Mouse (Mus musculus) forebrain, embryonic 14.5 days (tissue): Measurements from ENCODE around the gene Rab34. TPM values are rescaled to one million over a fixed set of nuclear protein-coding genes. Genes with fewer than 3 reads are reported as not detected.

Experiments
- ATAC-seq: fragments of 200-750 bp; cut with Nextera tagmentation; 2 replicates; pipeline ENCODE4 v1.8.0; 2017; ENCODE audit warnings: mild to moderate bottlenecking, moderate library complexity
- DNase-seq: peaks from one replicate; pipeline ENCODE4 v3.0.0-alpha.2; 2015; ENCODE audit warnings: low spot score
- H3K27ac ChIP-seq: fragments of 300-500 bp; sonication (generic); 2 replicates; pipeline ENCODE4 v1.5.1; 2014; ENCODE audit warnings: low read depth, mild to moderate bottlenecking, control low read depth, low read length, moderate library complexity
- H3K27me3 ChIP-seq: fragments of 300-500 bp; sonication (generic); replicated peaks from 2 replicates; pipeline ENCODE4 v1.6.1; 2014; ENCODE audit warnings: low read length, control low read depth, mixed read lengths; ENCODE audit not compliant: control insufficient read depth, insufficient read depth
- H3K36me3 ChIP-seq: fragments of 300-500 bp; sonication (generic); 2 replicates; pipeline ENCODE4 v1.6.1; 2014; ENCODE audit warnings: low read length, control low read depth; ENCODE audit not compliant: control insufficient read depth, insufficient read depth
- H3K4me1 ChIP-seq: fragments of 300-500 bp; sonication (generic); 2 replicates; pipeline ENCODE4 v1.6.1; 2014; ENCODE audit warnings: antibody characterized with exemption, low read length, control low read depth; ENCODE audit not compliant: control insufficient read depth, insufficient read depth
- H3K4me2 ChIP-seq: fragments of 300-500 bp; sonication (generic); 2 replicates; pipeline ENCODE4 v1.6.1; 2014; ENCODE audit warnings: mild to moderate bottlenecking, control low read depth, low read length
- H3K4me3 ChIP-seq: fragments of 300-500 bp; sonication (generic); 2 replicates; pipeline ENCODE4 v1.5.1; 2014; ENCODE audit warnings: low read depth, low read length, control low read depth
- H3K9ac ChIP-seq: fragments of 300-500 bp; sonication (generic); 2 replicates; pipeline ENCODE4 v1.6.1; 2014; ENCODE audit warnings: mild to moderate bottlenecking, low read length, control low read depth, moderate library complexity
- H3K9me3 ChIP-seq: fragments of 300-500 bp; sonication (generic); replicated peaks from 2 replicates; pipeline ENCODE4 v1.6.1; 2016; ENCODE audit warnings: low read length, control low read depth, mixed read lengths; ENCODE audit not compliant: control insufficient read depth
- WGBS: fragments of 180-500 bp; shearing (Covaris S2); extraction: QIAGEN DNeasy Blood & Tissue Kit; methylation state at CpG from one replicate; pipeline ENCODE4 v1.1.7; 2014; 5-methylcytosine and 5-hydroxymethylcytosine counted together
- polyA plus RNA-seq: library from polyadenylated mRNA; unstranded; fragments of >200 nt; fragmentation: Nextera tagmentation; extraction: Ambion mirVana; gene quantifications from 2 replicates; pipeline ENCODE4 v1.2.1, GENCODE M21; 2014

Gene Rab34
- polyA plus RNA-seq: 48.1 and 48.2 TPM in 2 replicates

- Histone ChIP-seq H3K9ac (peak within 1 kb of the TSS; percentile 93), H3K9me3 (no peaks in the 10 kb centered on the region), H3K27me3 (no peaks in the 10 kb centered on the region), H3K27ac (peak within 1 kb of the TSS; percentile 95), H3K4me3 (peak within 1 kb of the TSS; percentile 70), H3K4me2 (peak within 1 kb of the TSS; percentile 65), H3K4me1 (peaks cover 11% of the 10 kb centered on the region; the same call in 1 of the 2 replicates), H3K36me3 (peaks cover 29% of the 10 kb centered on the region)
- under 1% methylated on average over 71 of the region's 80 CpGs for WGBS
- DNase-seq: peak; percentile 85
- ATAC-seq: peak; percentile 77
Observed at GRCm38 (mm10) chr11:78188331-78189233, at the start of gene Rab34. Gene Rab34, plus strand, starts transcription at chr11:78188430.

- H3K9ac ChIP-seq: no peak overlapping the region
- H3K4me3 ChIP-seq: no peak overlapping the region
- H3K4me1 ChIP-seq: no peaks in the 10 kb centered on the region
- no peak overlapping the region for H3K4me2 ChIP-seq
- H3K36me3 ChIP-seq: peaks cover 27% of the 10 kb centered on the region
- H3K9me3 ChIP-seq: no peaks in the 10 kb centered on the region
- DNase-seq (no peak), ATAC-seq (no peak)
- 86% methylated on average over 5 of the region's 5 CpGs for WGBS
- no peaks in the 10 kb centered on the region for H3K27me3 ChIP-seq
- H3K27ac ChIP-seq: no peak overlapping the region
Observed at GRCm38 (mm10) chr11:78140665-78141064, 47.6 kb upstream of the Rab34 start.

GRCm38 (mm10) chr11:78143520-78143919 is 44.7 kb upstream of the Rab34 start:
- ATAC-seq (no peak), DNase-seq (no peak)
- Histone ChIP-seq H3K4me1 (no peaks in the 10 kb centered on the region), H3K27me3 (no peaks in the 10 kb centered on the region), H3K27ac (no peak overlapping the region), H3K9ac (no peak overlapping the region), H3K4me2 (no peak overlapping the region), H3K4me3 (no peak overlapping the region), H3K9me3 (no peaks in the 10 kb centered on the region), H3K36me3 (peaks cover 52% of the 10 kb centered on the region)
- 86% methylated on average over 2 of the region's 2 CpGs for WGBS

GRCm38 (mm10) chr11:78146168-78146567 is 42.1 kb upstream of the Rab34 start:
- no peak overlapping the region for H3K4me2 ChIP-seq

GRCm38 (mm10) chr11:78146707-78147543 is 41.3 kb upstream of the Rab34 start:
- Histone ChIP-seq H3K4me3 (no peak overlapping the region), H3K4me2 (no peak overlapping the region), H3K9me3 (no peaks in the 10 kb centered on the region), H3K4me1 (peaks cover under 1% of the 10 kb centered on the region), H3K27me3 (no peaks in the 10 kb centered on the region), H3K9ac (no peak overlapping the region), H3K27ac (no peak overlapping the region), H3K36me3 (peaks cover 79% of the 10 kb centered on the region)
- no peak for DNase-seq
- WGBS: 93% methylated on average over 6 of the region's 6 CpGs
- ATAC-seq: no peak

More at GRCm38 (mm10) chr11:78146168-78146567, 42.1 kb upstream of the Rab34 start:
- H3K9me3 ChIP-seq: no peaks in the 10 kb centered on the region
- no peak overlapping the region for H3K4me3 ChIP-seq
- no peak for DNase-seq
- no peaks in the 10 kb centered on the region for H3K4me1 ChIP-seq
- no peak overlapping the region for H3K27ac ChIP-seq
- 91% methylated on average over 5 of the region's 5 CpGs for WGBS
- H3K9ac ChIP-seq: no peak overlapping the region
- H3K27me3 ChIP-seq: no peaks in the 10 kb centered on the region
- ATAC-seq: no peak
- peaks cover 76% of the 10 kb centered on the region for H3K36me3 ChIP-seq

- ATAC-seq: no peak
- Histone ChIP-seq H3K4me1 (peaks cover 17% of the 10 kb centered on the region), H3K27me3 (no peaks in the 10 kb centered on the region), H3K4me2 (no peak overlapping the region), H3K36me3 (peaks cover 81% of the 10 kb centered on the region), H3K27ac (no peak overlapping the region), H3K4me3 (no peak overlapping the region), H3K9ac (no peak overlapping the region), H3K9me3 (no peaks in the 10 kb centered on the region)
- DNase-seq: peak; percentile 37
- 24% methylated on average over 1 of the region's 1 CpGs for WGBS
Observed at GRCm38 (mm10) chr11:78151161-78151560, 37.1 kb upstream of the Rab34 start.

- peak overlapping the region; percentile 76 for H3K27ac ChIP-seq
- no peaks in the 10 kb centered on the region for H3K27me3 ChIP-seq
- peaks cover 17% of the 10 kb centered on the region for H3K4me1 ChIP-seq
- 0 out of 2 replicates have a peak overlapping the region, but pooled peaks have one; percentile 32 for H3K9ac ChIP-seq
- DNase-seq (peak; percentile 92), ATAC-seq (peak; percentile 88)
- WGBS: 36% methylated on average over 9 of the region's 9 CpGs
- H3K4me3 ChIP-seq: no peak overlapping the region
- H3K36me3 ChIP-seq: peaks cover 82% of the 10 kb centered on the region
- H3K4me2 ChIP-seq: 0 out of 2 replicates have a peak overlapping the region, but pooled peaks have one; percentile 8
- H3K9me3 ChIP-seq: no peaks in the 10 kb centered on the region
Observed at GRCm38 (mm10) chr11:78152299-78153231, 35.7 kb upstream of the Rab34 start.

GRCm38 (mm10) chr11:78153778-78154177 is 34.5 kb upstream of the Rab34 start:
- peak overlapping the region; percentile 17; the same call in 1 of the 2 replicates for H3K9ac ChIP-seq
- H3K4me1 ChIP-seq: peaks cover 17% of the 10 kb centered on the region
- no peak overlapping the region for H3K4me2 ChIP-seq
- H3K4me3 ChIP-seq: no peak overlapping the region
- H3K27me3 ChIP-seq: no peaks in the 10 kb centered on the region
- ATAC-seq (no peak), DNase-seq (no peak)
- H3K36me3 ChIP-seq: peaks cover 84% of the 10 kb centered on the region
- 83% methylated on average over 13 of the region's 13 CpGs for WGBS
- peak overlapping the region; percentile 76 for H3K27ac ChIP-seq
- no peaks in the 10 kb centered on the region for H3K9me3 ChIP-seq
